Mouse (Mus musculus) mouse trophoblast stem cell (cell line): ENCODE data around the gene Catsper1.
"Not testable (repeated sequence)": the region's sequence is repeated elsewhere in the genome, so short reads cannot be mapped to it uniquely, and the experiment has no call there.

Source experiments
- in situ Hi-C, 2 experiments: fragments of 300-500 bp; cut with MseI, MboI; formaldehyde crosslinking; loops; 2 replicates in 1 of 2; 3 replicates in 1 of 2; pipeline ENCODE4 v1.15.1; 2025

Catsper1 gene

DNA sequence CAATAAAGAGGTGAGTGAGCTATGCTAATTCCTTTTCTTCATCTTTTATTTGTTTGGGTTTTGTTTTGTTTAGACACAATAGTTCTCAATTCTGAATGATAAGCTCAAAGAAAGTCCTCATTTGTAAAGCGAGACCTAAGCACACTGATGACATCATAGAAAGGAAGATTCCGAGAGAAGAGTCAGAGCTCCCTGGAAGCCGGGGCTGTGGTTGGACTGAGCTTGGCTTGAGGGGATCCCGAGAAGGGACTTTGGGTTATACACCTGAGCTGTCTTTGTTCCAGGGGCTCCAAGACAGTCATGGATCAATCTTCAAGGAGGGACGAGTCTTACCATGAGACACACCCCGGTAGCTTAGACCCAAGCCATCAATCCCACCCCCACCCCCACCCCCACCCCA lies at the start of gene Catsper1:
Gene Catsper1, plus strand, starts transcription at position 301 of the 400 bp plus-strand sequence.
- in situ Hi-C loops = no loop called here

GRCm38 (mm10) chr19:5294972-5295735 lies 40.4 kb upstream of the Catsper1 start, which contains the start of gene Sf3b2:
Sf3b2 (minus strand) TSS chr19:5295455.
- in situ Hi-C loops = no loop called here

- in situ Hi-C loops = no loop called here
Observed at GRCm38 (mm10) chr19:5295736-5296075, 39.8 kb upstream of the Catsper1 start.

DNA sequence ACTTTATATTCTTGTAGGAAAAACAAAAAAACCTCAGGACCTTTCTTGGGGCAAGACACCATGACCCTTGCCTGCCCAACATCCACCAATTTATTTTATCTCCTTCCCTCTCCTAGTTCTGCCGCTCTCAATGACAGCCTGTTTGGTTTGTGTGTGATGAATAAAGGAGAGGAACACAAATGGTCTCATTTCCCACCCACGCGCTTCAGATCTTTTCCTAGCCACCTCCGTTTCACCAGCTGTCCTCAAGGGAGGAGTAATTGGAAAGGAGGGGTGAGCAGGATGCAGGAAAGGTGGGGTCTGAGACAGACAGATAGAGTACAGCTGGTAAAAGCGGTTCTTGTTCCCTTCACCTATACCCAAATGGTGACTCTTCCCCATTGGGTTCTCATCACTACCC lies 38.9 kb upstream of the Catsper1 start:
- in situ Hi-C loops = no loop called here

GRCm38 (mm10) chr19:5297903-5298800 lies 37.4 kb upstream of the Catsper1 start, which contains the start of gene Gal3st3:
Gal3st3 (plus strand) TSS chr19:5298331.
- in situ Hi-C loops = no loop called here

DNA sequence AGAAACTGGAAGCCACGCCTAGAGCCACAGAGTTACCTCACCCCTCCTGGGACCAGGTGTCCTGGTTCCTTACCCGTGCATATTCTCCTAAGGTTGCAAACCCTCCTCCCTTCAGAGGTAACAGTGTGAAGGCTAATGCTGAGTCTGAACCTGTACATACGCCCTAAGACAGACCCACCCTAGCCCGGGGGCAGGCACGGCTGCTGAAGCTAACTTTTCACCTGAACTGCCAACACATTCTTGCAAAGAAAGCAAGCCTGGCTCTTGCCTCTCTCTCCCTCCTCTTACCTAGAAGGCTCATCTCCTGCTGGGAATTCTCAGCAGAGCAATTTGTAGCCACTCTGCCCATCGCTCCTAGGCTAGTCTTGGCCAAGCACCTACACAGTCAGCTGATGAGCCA lies 35.0 kb upstream of the Catsper1 start:
- in situ Hi-C loops = loop anchor here in 1 of 2 experiments (5.0 kb wide), 1 partner anchor 42 kb away; no protein-coding TSS in a partner anchor

DNA sequence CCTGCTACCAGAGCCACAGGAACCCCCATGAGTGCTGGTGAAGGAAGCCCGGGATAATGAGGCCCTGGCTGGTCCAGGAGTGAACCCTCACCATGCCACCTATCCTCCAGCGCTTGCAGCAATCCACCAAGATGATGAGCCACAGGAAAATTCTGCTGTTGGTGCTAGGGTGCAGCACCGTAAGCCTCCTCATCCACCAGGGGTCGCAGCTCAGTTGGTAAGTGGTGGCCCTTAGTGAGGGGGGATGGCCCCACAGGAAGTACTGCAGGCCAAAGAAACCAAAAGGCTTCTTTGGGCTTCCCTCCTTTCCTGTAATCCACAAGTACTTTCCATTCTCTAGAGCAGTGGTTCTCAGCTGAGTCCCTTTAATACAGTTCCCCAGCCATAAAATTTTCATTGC lies 33.1 kb upstream of the Catsper1 start:
- in situ Hi-C loops = loop anchor here in 1 of 2 experiments (5.0 kb wide), 1 partner anchor 40 kb away; no protein-coding TSS in a partner anchor

DNA sequence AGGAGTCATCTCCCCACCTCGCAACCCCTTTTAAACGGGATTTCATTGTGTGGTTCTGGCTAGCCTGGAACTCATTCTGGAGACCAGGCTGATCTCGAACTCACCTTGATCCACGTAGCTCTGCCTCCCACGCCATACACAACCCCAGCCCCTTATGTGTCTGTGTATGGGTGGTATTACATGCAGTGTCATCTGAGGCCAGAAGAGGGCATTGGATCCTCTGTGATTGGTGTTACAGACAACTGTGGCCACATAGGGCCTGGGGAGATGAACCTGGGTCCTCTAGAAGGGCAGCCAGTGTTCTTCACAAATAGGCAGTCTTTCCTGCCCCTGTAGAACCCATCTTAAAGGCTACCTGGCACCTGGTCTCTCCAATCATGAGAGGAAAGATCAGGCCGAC lies 29.3 kb upstream of the Catsper1 start:
- in situ Hi-C loops = no loop called here

DNA sequence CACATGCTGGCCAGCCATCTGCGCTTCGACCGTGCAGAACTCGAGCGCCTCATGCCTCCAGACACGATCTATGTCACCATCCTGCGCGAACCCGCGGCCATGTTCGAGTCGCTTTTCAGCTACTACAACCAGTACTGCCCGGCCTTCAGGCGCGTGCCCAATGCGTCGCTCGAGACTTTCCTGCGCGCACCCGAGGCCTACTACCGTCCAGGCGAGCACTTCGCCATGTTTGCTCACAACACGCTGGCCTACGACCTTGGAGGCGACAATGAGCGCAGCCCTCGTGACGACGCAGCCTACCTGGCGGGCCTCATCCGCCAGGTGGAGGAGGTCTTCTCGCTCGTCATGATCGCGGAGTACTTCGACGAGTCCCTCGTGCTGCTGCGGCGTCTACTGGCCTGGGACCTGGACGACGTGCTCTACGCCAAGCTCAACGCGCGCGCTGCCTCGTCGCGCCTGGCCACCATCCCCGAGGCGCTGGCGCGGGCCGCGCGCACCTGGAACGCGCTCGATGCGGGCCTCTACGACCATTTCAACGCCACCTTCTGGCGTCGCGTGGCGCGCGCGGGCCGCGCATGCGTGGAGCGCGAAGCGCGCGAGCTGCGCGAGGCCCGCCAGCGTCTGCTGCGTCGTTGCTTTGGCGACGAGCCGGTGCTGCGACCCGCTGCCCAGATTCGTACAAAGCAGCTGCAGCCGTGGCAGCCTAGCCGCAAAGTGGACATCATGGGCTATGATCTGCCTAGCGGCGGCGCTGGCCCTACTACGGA lies 28.4 kb upstream of the Catsper1 start:
- in situ Hi-C loops = no loop called here

- in situ Hi-C loops = no loop called here
Observed at GRCm38 (mm10) chr19:5309025-5309424, 26.5 kb upstream of the Catsper1 start.

DNA sequence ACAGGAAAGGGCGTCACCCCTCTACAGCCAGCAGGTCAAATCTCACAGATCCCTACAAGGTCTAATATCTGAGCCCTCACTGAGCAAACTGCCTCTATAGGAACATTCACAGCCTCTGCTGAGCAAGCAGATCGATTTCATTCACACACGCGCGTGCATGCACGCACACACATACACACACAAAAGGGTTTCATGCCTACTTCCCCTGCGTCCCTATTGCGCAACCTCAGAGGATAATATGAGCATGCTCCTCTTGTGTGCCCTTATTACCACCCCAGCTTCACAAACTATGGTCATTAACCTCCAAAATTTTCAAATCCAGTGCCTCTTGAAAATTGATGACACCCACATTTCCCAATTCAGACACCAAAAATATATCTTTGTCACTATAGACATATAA lies 22.4 kb upstream of the Catsper1 start:
- in situ Hi-C loops = no loop called here

GRCm38 (mm10) chr19:5323801-5324200 lies 11.7 kb upstream of the Catsper1 start:
- in situ Hi-C loops = no loop called here

GRCm38 (mm10) chr19:5327970-5328369 lies 7.6 kb upstream of the Catsper1 start:
- in situ Hi-C loops = no loop called here

DNA sequence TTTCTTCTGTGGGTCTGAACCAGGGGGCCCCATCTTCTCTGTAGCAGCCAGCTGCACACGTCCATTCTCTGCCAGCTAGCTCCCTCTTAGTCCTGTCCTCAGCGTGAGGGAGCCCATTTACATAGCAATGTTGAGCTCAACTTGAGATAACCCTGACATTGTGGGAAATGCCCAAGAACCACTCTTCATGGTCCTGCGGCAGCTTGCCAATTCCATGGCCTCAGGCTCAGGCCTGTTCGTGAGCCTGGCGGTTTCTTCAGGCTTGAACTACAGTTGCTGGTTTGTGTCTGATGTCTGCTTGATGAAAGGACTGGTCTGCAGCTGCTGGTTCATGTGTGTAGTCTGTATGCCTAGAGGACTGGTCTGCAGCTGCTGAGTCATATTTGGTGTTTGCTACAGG lies 800 bp upstream of the Catsper1 start:
- in situ Hi-C loops = no loop called here

DNA sequence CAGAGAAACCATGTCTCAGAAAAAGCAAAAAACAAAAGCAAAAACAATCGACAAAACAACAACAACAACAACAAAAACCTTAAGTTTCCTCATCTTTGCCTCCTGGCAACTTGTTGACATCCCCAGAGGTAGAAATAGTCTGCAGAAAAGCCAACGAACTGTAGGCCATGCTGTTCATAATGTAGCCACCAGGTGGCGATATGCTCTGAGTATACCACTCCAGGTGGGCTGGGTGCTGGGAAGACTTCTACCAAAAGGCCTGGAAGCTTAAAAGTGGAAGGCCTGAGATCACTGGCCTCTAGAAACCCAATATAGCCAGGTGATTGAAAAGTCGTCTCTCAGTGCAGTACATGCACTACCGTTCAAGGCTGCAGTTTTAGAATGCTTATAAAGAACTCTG lies 2.4 kb downstream of the Catsper1 start:
- in situ Hi-C loops = no loop called here

- in situ Hi-C loops = loop anchor here in 1 of 2 experiments (5.0 kb wide), 1 partner anchor 39 kb away; no protein-coding TSS in a partner anchor
Observed at GRCm38 (mm10) chr19:5341360-5341759, 5.8 kb downstream of the Catsper1 start.

GRCm38 (mm10) chr19:5345297-5346131 lies 10.0 kb downstream of the Catsper1 start:
- in situ Hi-C loops = no loop called here

GRCm38 (mm10) chr19:5348064-5348463 lies 12.5 kb downstream of the Catsper1 start:
- in situ Hi-C loops = no loop called here

DNA sequence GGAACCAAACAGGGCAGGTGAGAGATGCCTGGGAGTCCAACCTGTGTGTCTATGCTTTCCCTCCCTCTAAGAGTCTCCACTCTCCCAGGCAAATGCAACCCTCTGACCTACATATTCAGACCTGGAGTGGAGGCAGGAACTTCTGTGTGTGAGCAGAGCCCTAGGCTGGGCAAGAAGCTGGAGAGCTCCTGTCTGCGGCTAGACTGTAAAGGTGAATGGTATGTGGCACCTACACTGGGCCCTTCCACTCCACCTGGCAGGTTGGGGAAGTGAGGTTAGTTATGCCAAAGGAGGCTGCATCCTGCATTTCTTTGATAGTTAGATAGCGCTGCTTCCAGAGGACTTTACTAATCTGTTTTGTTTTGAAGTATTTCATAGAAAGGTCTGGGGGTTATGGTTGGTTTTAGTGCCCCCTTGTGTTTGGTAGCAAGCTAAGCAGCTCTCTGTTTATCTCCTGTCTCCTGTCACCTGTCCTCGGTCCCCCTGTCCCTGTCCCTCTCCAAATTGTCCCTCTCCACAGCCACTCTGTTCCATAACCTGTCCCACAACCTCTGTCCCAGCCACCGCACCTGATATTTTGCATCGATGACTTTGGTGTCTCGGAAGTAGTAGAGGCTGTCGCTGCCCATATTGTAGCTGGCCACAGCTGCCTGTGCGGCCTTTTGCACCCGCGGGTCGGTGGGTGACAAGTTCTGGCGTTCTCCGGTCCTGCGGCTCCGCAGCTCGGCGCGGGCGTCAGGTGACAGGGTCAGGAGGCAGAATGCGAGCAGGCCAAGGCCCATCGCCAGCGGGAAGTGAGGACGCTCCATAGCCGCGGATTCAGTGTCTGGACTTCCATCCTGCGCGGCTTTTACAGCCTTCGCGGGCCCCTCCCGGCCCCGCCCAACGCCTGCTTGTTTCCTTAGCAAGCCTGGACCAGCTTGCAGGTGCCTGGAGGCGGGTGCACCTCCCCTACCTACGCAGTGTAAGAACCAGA lies 13.3 kb downstream of the Catsper1 start:
- in situ Hi-C loops = no loop called here

DNA sequence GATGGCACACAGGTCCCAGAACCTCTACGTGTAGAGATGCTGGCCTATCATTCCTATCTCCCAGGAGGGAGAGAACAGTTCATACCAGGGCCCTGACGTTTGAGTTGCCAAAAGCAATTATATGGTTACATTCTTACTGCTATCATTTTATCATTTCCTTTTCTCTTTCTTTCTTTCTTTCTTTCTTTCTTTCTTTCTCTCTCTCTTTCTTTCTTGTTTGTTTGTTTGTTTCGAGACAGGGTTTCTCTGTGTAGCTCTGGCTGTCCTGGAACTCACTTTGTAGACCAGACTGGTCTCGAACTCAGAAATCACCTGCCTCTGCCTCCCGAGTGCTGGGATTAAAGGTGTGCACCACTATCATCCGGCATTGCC lies 13.9 kb downstream of the Catsper1 start, which contains the start of gene Cst6:
Gene Cst6, minus strand, starts transcription at position 73 of the 372 bp plus-strand sequence.
- in situ Hi-C loops = not testable (repeated sequence)
